Mouse (Mus musculus) layer of hippocampus, adult 9-10 months (tissue): ENCODE measurements at regions not wholly inside any gene's neighbourhood (a gene's known extent, or its start where the extent isn't known, plus 50 kb on each side); places are given as distances from the start of the nearest gene placed in this dataset.

Experiments used
- DNase-seq: peaks from one replicate; pipeline ENCODE4 v3.0.0; 2022; ENCODE audit warnings: low spot score

DNA sequence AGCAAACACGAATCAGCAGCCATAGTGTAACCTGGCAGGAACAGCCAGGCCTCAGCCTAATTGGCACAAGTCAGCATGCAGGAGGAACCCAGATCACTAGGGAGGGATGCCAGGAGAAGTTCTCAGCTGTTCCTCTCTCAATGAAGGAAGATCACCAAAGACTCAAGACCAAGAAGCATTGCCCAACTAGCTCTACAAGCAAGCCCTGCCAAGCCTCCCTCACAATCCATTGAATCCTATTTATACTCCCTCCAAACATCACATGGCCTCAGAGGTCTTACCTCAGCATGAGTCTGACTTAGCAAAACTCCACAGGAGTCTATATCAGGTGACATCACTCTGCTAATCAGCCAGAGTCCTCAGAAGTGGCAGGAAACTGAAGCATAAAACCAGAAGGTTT lies 135.1 kb downstream of the Rbm43 start:
- DNase-seq = no peak

DNA sequence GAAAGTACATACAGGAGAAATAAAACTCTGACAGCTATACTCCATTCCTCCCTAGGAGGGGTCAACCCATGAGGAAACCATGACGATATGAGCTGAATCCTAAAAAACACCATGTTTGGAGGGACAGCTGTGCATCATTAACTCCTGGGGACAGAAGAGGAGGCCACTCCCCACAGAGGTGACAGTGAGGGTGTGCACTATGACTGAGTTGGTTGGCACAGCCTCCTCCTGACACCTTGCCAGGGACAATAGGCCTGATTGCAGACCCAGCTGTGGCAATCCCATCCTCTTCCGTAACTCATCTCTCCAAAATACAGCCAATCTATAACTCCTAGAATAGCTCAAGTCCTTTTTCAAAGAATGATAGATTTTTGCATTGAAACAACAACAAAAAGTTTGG lies 112.0 kb downstream of the Rbm43 start:
- no peak for DNase-seq

DNA sequence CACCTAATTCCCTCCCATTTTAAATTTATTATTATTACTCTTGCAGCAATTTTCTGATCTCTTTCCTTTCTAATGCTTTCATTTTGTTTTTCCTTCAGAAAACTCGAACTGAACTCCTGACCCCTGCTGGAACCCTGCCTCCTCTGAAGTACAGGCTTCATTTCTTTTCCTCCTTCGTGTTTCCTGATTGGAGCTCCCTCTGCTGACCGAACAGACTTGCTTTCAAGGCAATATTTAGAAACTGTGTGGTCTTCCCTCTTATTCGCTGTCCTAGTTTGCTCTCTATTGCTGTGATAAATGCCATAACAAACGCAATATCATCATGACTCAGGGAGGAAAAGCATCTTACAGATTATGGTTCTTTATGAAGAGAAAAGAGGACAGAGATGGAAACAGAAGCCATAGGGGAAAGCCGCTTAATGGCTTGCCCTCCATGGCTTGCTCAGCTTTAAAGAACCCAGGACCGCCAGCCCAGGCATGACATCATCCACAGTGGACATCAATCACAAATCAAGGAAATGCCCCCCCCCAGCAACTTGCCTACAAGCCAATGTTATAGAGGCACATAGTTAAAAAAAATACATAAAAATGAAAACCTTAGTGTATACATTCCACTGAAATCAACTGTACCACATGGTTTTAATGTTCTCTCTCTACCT lies 104.5 kb downstream of the Rbm43 start:
- DNase-seq = no peak

DNA sequence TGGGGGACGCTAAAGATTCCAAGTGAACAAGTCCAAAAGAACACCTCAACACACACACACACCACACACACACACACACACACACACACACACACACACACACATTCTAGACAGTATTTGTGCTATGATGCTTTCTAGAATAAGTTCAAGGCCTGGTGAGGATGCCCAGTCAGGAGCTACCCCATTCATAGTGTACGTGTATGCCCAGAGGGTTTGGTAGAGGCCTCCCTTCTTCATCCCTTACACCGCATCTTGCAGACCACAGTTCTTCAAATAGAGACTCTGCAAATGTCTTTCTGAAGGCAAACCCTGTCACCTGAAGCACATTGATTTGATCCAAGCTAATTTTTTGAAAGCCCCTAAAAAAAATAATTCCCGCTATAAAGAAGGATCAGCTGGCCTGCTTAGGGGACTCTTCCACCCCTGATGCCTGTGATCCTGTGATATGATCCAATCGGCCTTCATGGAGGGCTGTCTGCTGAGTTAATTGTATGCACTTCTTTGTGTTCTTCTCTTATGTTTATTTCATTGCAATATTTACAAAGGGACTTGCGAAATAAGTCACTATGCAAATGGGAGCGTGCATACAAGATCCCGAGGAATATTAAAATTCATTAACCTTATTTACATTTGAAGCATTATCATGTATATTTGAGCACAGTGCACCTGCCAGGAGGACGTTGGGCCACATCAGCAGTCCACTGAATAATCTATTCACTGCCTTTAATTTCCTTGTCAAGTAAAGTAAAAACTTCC lies 103.8 kb downstream of the Rbm43 start:
- DNase-seq = no peak

DNA sequence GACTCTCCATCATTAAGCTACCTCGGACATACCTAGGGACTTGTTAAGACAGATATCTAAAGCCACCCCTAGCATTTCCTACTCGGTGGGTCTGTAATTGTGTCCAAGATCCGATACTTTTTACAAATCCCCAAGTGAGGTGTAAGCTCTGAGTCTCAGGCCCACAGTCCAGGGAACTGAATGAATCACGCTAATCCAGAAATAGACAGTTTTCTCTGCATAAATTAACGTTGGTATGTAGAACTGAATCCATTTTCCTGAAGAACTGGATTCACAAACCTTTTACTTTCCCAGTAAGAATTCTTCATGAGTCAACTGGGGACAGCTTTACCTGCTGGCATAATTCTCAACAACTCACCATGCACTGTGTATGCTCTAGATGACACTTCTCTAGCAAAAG lies 97.1 kb downstream of the Rbm43 start:
- DNase-seq = no peak

DNA sequence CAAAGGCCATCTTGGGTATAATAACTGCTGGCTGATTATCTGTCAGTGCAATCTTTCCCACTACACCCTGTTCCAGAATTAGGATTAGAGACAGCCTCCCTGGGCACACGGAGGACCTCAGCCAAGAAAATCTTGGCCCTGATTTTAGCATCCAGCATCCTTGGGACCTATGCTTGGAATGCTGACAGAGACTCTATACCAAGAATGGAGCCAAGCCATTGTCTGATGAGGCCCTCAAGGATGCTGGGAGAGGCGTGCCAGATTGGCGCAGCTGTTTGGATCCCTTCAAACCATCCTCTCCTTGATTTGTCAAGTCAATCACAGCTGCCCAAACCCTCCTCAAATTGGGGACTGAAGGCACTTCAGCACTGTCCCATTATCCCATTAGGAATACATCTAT lies 94.2 kb downstream of the Rbm43 start:
- no peak for DNase-seq

DNA sequence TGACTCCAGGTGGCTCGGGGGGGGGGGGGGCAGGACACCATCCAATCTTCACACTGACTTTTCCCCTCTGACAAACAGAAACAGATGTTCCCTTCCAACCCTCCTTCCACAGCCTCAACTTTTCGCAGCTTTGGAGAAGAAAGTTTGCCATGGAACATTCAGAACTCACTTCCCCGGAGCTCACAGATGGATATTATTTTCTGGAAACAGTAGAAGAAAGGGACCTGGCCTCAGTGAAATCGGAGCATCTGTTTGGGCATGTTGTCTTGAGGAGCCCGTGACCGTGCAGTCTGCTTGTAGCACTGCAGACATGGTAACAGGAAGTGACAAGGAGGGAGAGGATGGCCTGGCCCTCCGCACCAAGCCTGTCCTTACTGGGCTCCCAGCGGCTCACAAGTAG lies 90.1 kb downstream of the Rbm43 start:
- DNase-seq = no peak

DNA sequence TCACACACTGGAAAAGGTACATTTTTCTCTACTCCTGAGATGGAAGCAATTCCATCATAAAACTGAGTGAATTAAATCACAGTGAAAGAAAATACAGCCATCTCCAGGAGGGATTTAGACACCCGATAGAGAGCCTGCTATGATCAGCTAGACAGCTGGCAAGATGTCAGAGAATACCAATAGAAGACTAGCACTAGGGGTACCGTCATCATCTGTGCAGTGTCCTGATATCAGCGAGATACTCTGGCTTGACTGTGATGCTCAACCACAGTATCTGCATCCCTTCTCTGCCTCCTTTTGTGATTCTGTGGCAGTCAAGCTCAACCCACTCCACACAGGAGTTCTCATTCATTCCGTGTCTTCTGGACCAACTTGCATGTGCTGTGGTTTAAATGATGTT lies 87.4 kb downstream of the Rbm43 start:
- DNase-seq = no peak

DNA sequence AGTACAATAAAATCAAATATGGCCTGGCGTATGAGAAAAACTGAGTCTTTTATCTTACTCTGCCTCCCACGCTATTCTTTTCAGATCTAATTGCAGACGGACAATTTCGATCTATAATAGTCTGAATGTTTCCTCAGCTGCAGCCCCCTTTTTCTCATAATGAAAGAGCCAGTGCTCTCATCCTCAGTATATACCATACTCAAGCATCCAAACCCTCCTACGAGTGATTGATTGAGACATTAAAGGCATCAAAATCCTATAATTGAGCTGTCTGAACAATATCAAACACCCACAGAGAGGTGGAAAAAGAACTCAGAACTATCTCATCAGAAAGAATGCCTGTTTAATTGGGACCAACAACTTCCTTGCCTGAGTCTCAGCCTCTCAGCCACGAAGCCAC lies 87.0 kb downstream of the Rbm43 start:
- DNase-seq = no peak

DNA sequence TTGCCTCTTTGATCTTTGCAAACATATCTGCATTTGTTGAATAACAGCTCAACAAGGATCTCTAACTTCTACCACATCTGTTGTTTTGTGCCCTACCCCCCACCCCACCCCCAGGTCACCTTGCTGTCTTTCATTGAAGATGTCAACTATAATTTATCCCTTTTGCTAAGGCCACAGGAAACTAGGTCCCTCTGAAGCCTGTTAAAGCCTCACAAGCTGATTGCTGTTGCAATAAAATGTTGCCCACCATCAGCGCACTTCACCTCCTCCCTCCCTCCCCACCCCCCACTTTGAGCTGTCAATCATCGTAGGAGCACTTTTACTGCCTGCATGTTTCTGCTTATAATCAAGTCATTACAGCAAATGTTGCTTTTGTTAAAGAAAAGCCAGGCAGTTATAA lies 86.5 kb downstream of the Rbm43 start:
- DNase-seq = no peak

DNA sequence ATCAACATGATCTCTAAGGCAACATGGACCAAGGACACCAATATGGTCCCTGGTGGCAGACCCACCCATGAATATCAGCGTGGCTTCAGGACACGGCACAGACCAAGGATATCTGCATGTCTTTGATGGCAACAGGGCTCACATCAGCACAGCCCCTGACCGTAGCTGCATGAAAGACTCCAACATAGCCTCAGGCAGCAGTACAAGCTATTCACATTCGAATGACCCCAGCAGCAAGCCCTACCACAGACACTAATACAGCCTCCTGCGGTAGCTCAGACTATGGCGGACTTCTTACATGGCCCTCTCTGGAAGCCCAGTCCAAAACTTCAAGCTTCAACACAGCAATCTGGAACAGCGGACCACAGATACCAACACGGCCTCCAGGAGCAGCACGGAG lies 84.4 kb downstream of the Rbm43 start:
- DNase-seq = no peak

DNA sequence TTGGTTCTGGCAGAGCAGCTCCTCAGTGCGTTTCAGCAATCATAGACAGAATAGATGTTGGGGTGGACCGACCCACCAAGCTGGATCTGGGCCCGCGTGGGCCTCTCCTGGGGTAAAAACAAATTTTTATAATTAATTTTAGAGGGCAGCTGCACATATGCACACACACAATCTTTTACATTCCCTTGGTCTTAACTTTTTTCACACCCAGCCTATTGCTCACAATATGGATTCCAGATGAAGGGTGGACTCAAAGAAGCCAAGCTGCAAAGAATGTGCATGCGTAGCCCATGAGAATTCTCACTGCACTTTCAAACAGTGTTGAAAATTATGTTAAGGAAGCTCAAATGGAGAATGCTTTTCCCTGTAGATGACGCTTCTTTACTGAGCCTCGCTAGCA lies 83.3 kb downstream of the Rbm43 start:
- DNase-seq = no peak

DNA sequence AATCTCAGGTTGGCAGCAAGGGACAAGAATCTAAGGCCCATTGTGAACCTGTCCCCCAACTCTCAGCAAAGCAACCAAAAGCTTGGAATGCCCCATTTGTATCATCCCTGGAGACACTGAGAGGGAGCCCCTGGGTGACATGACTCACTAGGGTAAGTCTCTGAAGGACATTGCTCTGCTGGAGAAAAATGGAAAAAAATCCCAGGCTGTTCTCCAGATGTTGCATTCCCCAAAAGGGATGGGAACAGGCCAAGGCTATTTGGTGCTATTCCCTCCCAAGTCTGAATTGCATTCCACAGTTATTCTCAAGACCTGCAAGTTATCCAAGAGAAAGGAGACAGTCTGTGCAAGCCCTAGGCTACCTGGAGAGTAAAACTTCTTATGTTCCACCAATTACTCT lies 77.7 kb downstream of the Rbm43 start:
- no peak for DNase-seq

DNA sequence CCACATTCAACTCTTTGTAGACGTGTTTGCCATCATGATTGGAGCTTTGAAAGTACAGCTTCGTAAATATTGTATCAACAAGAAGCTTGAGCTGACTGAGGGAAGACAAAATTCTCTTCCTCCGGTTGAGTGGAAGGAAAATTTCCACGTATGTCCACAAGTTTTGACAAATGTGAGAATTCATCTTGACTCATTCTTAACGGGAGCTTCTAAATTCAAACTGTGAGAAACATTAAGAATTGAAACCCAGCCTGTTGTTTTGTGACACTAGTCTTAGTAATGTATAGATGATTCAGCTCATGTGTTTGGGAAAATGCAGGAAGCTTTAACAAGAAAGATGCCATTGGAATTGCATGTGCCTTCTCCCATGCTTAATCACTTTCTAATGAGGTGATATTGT lies 68.9 kb downstream of the Rbm43 start:
- DNase-seq = no peak

DNA sequence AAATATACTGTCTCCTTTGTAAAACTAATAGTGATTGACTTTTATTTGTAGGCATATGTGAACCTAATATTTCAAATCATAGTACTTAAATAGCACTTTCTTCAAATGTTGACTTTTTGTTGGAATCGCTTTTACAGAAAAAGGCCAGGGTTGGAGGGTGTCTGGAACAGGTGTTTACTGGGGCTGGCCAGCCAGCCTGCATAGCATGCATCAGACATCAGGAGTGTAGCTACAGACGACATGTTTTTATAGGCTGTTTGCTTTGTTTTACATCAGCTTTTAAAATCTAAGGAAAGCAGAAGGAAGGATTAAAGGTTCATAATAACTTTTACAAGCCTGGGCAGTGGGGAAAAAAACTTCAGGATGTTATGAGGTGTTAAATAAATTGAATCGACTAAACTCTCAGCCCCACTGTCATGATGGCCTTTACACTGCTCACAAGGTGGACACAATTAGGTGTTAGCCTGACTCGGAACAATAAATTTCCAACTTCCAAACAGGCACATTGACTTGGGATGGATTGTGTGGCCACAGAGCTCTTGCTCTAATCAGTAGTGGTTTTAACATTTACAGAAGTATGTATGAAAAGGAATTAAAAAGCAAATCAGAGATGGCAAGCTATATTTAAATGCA lies 66.0 kb downstream of the Rbm43 start:
- DNase-seq = no peak

DNA sequence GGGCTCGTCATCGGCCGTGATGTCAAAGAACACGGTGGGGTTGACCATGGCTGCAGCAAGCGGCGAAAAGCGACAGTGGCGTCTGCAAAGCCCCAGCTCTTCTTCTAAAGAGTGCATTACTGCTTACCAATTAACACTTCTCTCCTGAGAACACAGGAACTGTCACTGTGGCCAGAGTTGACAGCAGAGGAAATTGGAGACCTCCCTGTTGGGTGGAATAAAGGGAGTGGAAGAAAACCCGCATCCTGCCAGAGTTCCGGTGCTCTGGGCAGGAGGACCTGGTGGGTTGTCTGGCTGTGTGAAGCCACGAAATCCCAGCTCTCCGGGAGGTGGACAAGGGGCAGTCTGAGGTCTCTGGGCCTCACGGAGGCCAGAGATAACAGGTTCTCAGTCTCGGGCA lies 63.4 kb downstream of the Rbm43 start:
- no peak for DNase-seq
